Mouse (Mus musculus) C2C12 (cell line): ENCODE measurements around the gene Tefm. TPM values are rescaled to one million over a fixed set of nuclear protein-coding genes. Genes with fewer than 3 reads are reported as not detected.

Experiments used
- H3K27me3 ChIP-seq: one replicate; pipeline ENCODE4 v1.6.1; 2011; ENCODE audit not compliant: control insufficient read depth, insufficient read depth, insufficient read length
- H3K36me3 ChIP-seq: one replicate; pipeline ENCODE4 v1.6.1; 2011; ENCODE audit not compliant: control insufficient read depth, insufficient read depth
- H3K4me3 ChIP-seq: one replicate; pipeline ENCODE4 v1.5.1; 2011; ENCODE audit warnings: mild to moderate bottlenecking, control low read depth; ENCODE audit not compliant: poor library complexity, insufficient read depth, severe bottlenecking
- H3K79me2 ChIP-seq: one replicate; pipeline ENCODE4 v1.6.1; 2011; ENCODE audit not compliant: control insufficient read depth, insufficient read depth
- H3K79me3 ChIP-seq: one replicate; pipeline ENCODE4 v1.6.1; 2011; ENCODE audit warnings: low read depth, control low read depth
- H3ac ChIP-seq: one replicate; pipeline ENCODE3; 2011; ENCODE audit warnings: low read depth; ENCODE audit not compliant: control insufficient read depth, insufficient read length
- CEBPB ChIP-seq: IDR thresholded peaks from one replicate; pipeline ENCODE4 v1.6.1; 2011; ENCODE audit warnings: low read depth, mild to moderate bottlenecking, control low read depth, moderate library complexity
- CTCF ChIP-seq: IDR thresholded peaks from one replicate; pipeline ENCODE4 v1.5.1; 2011; ENCODE audit not compliant: control insufficient read depth, insufficient read depth, insufficient read length
- FOSL1 ChIP-seq: IDR thresholded peaks from one replicate; pipeline ENCODE4 v1.8.0; 2011; ENCODE audit warnings: mild to moderate bottlenecking, low read length; ENCODE audit not compliant: poor library complexity, insufficient read depth, severe bottlenecking
- MAX ChIP-seq: IDR thresholded peaks from one replicate; pipeline ENCODE4 v1.6.1; 2011; ENCODE audit warnings: mild to moderate bottlenecking, control low read depth
- MYOD1 ChIP-seq: IDR thresholded peaks from one replicate; pipeline ENCODE4 v1.6.1; 2011; ENCODE audit warnings: low read depth; ENCODE audit not compliant: control insufficient read depth, insufficient read length
- MYOG ChIP-seq: IDR thresholded peaks from one replicate; pipeline ENCODE4 v1.6.1; 2011; ENCODE audit not compliant: control insufficient read depth, insufficient read length; ENCODE audit errors: extremely low read depth
- USF1 ChIP-seq: IDR thresholded peaks from one replicate; pipeline ENCODE4 v1.6.1; 2011; ENCODE audit warnings: low read depth, mild to moderate bottlenecking, control low read depth, moderate library complexity
- polyA plus RNA-seq: library from polyadenylated mRNA; unstranded; fragments of >200 nt; fragmentation: generic; extraction: Trizol; gene quantifications from one replicate; pipeline ENCODE4 v1.2.1, GENCODE M21; 2012; ENCODE audit warnings: missing spikeins

The Tefm gene
- polyA plus RNA-seq, 1 experiment, result 11.5 TPM

- H3K27me3 ChIP-seq, result no peaks in the 10 kb centered on the region
- no peaks in the 10 kb centered on the region for H3K79me3 ChIP-seq
- H3K4me3 ChIP-seq, result no peak overlapping the region
- no peaks in the 10 kb centered on the region for H3K36me3 ChIP-seq
- TF ChIP-seq MYOG (no peak), CEBPB (no peak), FOSL1 (no peak), USF1 (no peak), CTCF (no peak), MYOD1 (no peak), MAX (no peak)
- H3ac ChIP-seq, result no peak overlapping the region
- peaks cover 11% of the 10 kb centered on the region for H3K79me2 ChIP-seq
Measured at GRCm38 (mm10) chr11:80181021-80181749, 39.2 kb upstream of the Tefm start.

GRCm38 (mm10) chr11:80178316-80178715 is 36.3 kb upstream of the Tefm start:
- Histone ChIP-seq H3K27me3 (no peaks in the 10 kb centered on the region), H3K4me3 (no peak overlapping the region), H3K79me3 (no peaks in the 10 kb centered on the region), H3K36me3 (no peaks in the 10 kb centered on the region), H3ac (no peak overlapping the region), H3K79me2 (no peaks in the 10 kb centered on the region)
- TF ChIP-seq MYOD1, result no peak
- TF ChIP-seq CEBPB, result no peak
- TF ChIP-seq CTCF, result no peak
- no peak for TF ChIP-seq MAX
- TF ChIP-seq USF1, result no peak
- TF ChIP-seq FOSL1, result no peak
- TF ChIP-seq MYOG, result no peak

GRCm38 (mm10) chr11:80176911-80177895 is 35.2 kb upstream of the Tefm start:
- no peaks in the 10 kb centered on the region for H3K79me2 ChIP-seq
- no peak for TF ChIP-seq USF1
- H3K36me3 ChIP-seq, result no peaks in the 10 kb centered on the region
- H3K4me3 ChIP-seq, result no peak overlapping the region
- H3ac ChIP-seq, result no peak overlapping the region
- no peaks in the 10 kb centered on the region for H3K27me3 ChIP-seq
- H3K79me3 ChIP-seq, result no peaks in the 10 kb centered on the region

GRCm38 (mm10) chr11:80173963-80174670 is 32.1 kb upstream of the Tefm start:
- H3K27me3 ChIP-seq, result no peaks in the 10 kb centered on the region
- H3K4me3 ChIP-seq, result no peak overlapping the region
- H3ac ChIP-seq, result no peak overlapping the region
- H3K36me3 ChIP-seq, result no peaks in the 10 kb centered on the region
- TF ChIP-seq USF1 (no peak), MYOG (no peak), FOSL1 (no peak), CTCF (no peak), MYOD1 (no peak), CEBPB (no peak), MAX (no peak)
- H3K79me3 ChIP-seq, result no peaks in the 10 kb centered on the region
- no peaks in the 10 kb centered on the region for H3K79me2 ChIP-seq

- TF ChIP-seq MYOD1 (no peak), MYOG (no peak)
- H3K79me2 ChIP-seq, result no peaks in the 10 kb centered on the region
- H3K36me3 ChIP-seq, result no peaks in the 10 kb centered on the region
- no peaks in the 10 kb centered on the region for H3K27me3 ChIP-seq
- H3K4me3 ChIP-seq, result no peak overlapping the region
- no peaks in the 10 kb centered on the region for H3K79me3 ChIP-seq
- no peak overlapping the region for H3ac ChIP-seq
Measured at GRCm38 (mm10) chr11:80171884-80172283, 29.9 kb upstream of the Tefm start.
